Mouse (Mus musculus): ENCODE results near the gene Tor1aip2. TPM values are rescaled to one million over a fixed set of nuclear protein-coding genes. Genes with fewer than 3 reads are reported as not detected.

The Tor1aip2 gene
- total RNA-seq (2017), result 43.7 to 58.5 TPM (median 52.0 TPM) in 3 replicates

GRCm38 (mm10) chr1:156035269-156035929, at the start of gene Tor1aip2:
Gene Tor1aip2, plus strand, starts transcription at chr1:156035403.
- peak; percentile 6; the same call in 1 of the 2 replicates for ATAC-seq (replicated peaks; ENCODE audit: insufficient number of reproducible peaks, low FRiP score, low TSS enrichment, poor library complexity, severe bottlenecking)

- ATAC-seq (replicated peaks; ENCODE audit: insufficient number of reproducible peaks, low FRiP score, low TSS enrichment, poor library complexity, severe bottlenecking), result no peak
Measured at GRCm38 (mm10) chr1:155987625-155988024, 47.6 kb upstream of the Tor1aip2 start.

- no peak for ATAC-seq (replicated peaks; ENCODE audit: insufficient number of reproducible peaks, low FRiP score, low TSS enrichment, poor library complexity, severe bottlenecking)
Measured at GRCm38 (mm10) chr1:155989387-155989786, 45.8 kb upstream of the Tor1aip2 start.

DNA sequence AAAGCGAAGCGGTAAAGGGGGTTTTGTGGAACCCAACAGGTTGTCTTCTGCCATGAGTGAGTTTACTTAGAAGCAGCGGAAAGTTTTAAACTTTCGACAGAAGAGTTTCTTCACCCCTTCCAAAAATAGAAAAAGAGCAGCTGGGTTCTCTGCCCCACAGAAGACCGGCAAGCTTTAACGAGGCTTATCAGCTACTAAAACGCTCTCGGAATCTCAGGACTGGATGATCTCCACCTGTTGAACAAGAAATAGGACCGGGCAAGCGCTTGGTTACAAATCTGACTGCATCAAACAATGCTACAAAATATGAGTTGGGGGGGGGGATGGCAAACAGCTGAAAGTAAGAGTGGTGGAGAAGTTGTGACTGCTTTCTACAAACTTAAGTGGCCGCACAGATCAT, 44.8 kb upstream of the Tor1aip2 start:
- ATAC-seq (replicated peaks; ENCODE audit: insufficient number of reproducible peaks, low FRiP score, low TSS enrichment, poor library complexity, severe bottlenecking), result no peak

DNA sequence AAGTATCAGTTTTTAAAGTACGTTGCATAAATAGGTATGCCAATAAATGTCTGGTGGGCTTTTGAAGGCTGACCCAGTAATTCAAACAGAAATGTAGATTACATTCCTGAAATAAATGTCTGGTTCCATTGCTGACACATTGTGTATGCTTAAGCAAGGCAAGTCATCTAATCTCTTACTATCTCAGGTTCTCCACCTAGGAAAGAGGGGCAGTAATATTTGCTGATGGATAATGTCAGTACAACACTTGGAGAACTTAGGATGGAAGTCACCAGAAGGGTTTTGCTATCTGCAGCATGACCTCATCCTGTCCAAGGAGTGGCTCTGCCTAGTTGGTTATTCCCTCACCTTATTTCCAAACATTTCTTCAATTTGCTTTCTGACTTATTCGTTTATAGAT, 40.7 kb upstream of the Tor1aip2 start:
- no peak for ATAC-seq (replicated peaks; ENCODE audit: insufficient number of reproducible peaks, low FRiP score, low TSS enrichment, poor library complexity, severe bottlenecking)

- ATAC-seq (replicated peaks; ENCODE audit: insufficient number of reproducible peaks, low FRiP score, low TSS enrichment, poor library complexity, severe bottlenecking), result no peak
Measured at GRCm38 (mm10) chr1:155995612-155996011, 39.6 kb upstream of the Tor1aip2 start.

GRCm38 (mm10) chr1:156002366-156002765, 32.8 kb upstream of the Tor1aip2 start:
- no peak for ATAC-seq (replicated peaks; ENCODE audit: insufficient number of reproducible peaks, low FRiP score, low TSS enrichment, poor library complexity, severe bottlenecking)

- ATAC-seq (replicated peaks; ENCODE audit: insufficient number of reproducible peaks, low FRiP score, low TSS enrichment, poor library complexity, severe bottlenecking), result no peak
Measured at GRCm38 (mm10) chr1:156003201-156003935, 31.8 kb upstream of the Tor1aip2 start.

DNA sequence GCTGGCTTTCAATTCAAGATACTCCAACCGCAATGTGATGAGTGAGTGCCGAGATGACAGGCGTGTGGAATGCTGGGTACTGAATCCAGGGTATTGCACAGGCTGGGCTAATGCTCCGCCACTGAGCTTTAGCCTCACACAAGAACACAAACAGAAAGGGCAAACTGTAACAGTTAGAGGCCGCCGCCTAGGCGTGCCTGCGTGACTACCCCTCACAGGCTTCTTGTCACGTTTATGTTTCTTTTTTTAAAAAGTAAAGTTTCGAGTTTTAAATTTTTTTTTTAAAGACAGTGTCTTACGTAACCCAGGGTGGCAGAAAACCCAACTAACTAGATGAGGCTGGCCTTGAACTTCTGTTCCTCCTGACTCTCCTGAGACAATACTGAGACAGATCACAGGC, 29.3 kb upstream of the Tor1aip2 start:
- no peak for ATAC-seq (replicated peaks; ENCODE audit: insufficient number of reproducible peaks, low FRiP score, low TSS enrichment, poor library complexity, severe bottlenecking)

- no peak for ATAC-seq (replicated peaks; ENCODE audit: insufficient number of reproducible peaks, low FRiP score, low TSS enrichment, poor library complexity, severe bottlenecking)
Measured at GRCm38 (mm10) chr1:156009003-156009402, 26.2 kb upstream of the Tor1aip2 start.

GRCm38 (mm10) chr1:156019800-156020199, 15.4 kb upstream of the Tor1aip2 start:
- no peak for ATAC-seq (replicated peaks; ENCODE audit: insufficient number of reproducible peaks, low FRiP score, low TSS enrichment, poor library complexity, severe bottlenecking)

- no peak for ATAC-seq (replicated peaks; ENCODE audit: insufficient number of reproducible peaks, low FRiP score, low TSS enrichment, poor library complexity, severe bottlenecking)
Measured at GRCm38 (mm10) chr1:156020402-156020801, 14.8 kb upstream of the Tor1aip2 start.

- ATAC-seq (replicated peaks; ENCODE audit: insufficient number of reproducible peaks, low FRiP score, low TSS enrichment, poor library complexity, severe bottlenecking), result peak; percentile 78
Measured at GRCm38 (mm10) chr1:156024831-156025503, 10.2 kb upstream of the Tor1aip2 start.

GRCm38 (mm10) chr1:156027849-156028248, 7.4 kb upstream of the Tor1aip2 start:
- ATAC-seq (replicated peaks; ENCODE audit: insufficient number of reproducible peaks, low FRiP score, low TSS enrichment, poor library complexity, severe bottlenecking), result no peak

GRCm38 (mm10) chr1:156028340-156028975, 6.7 kb upstream of the Tor1aip2 start:
- peak; percentile 69 for ATAC-seq (replicated peaks; ENCODE audit: insufficient number of reproducible peaks, low FRiP score, low TSS enrichment, poor library complexity, severe bottlenecking)

DNA sequence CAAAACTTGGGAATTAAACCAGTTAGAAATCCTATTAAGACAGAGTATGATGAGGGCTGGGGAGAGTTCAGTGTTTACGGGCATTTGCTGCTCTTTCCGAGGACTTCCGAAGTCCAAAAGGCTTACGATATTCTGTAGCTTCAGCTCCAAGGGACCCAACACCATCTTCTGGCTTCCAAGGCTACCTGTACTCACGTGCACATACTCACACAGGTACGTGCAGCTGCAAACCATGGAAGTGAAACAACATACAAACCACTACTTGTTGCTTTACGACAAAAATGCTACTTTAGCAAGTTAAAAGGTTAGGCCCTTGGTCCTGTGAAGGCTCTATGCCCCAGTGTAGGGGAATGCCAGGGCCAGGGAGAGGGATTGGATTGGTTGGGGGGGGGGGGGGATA, 1.3 kb upstream of the Tor1aip2 start:
- ATAC-seq (replicated peaks; ENCODE audit: insufficient number of reproducible peaks, low FRiP score, low TSS enrichment, poor library complexity, severe bottlenecking), result no peak

GRCm38 (mm10) chr1:156034661-156035060, 542 bp upstream of the Tor1aip2 start:
- no peak for ATAC-seq (replicated peaks; ENCODE audit: insufficient number of reproducible peaks, low FRiP score, low TSS enrichment, poor library complexity, severe bottlenecking)

- ATAC-seq (replicated peaks; ENCODE audit: insufficient number of reproducible peaks, low FRiP score, low TSS enrichment, poor library complexity, severe bottlenecking), result peak; percentile 80
Measured at GRCm38 (mm10) chr1:156035930-156036737, 931 bp downstream of the Tor1aip2 start, which contains the start of gene Tor1aip1. Gene Tor1aip1, minus strand, starts transcription at chr1:156036480.
